Mouse (Mus musculus) ovary, adult 18-20 months (tissue): ENCODE measurements at regions not wholly inside any gene's neighbourhood (a gene's known extent, or its start where the extent isn't known, plus 50 kb on each side); places are given as distances from the start of the nearest gene placed in this dataset.
A peak's percentile ranks its signal among the peaks of the same experiment; 100 is the strongest.

Source experiments
- DNase-seq: peaks from one replicate; pipeline ENCODE4 v3.0.0; 2022; ENCODE audit warnings: low spot score, mixed read lengths

GRCm38 (mm10) chr1:35331602-35332339 is 482.0 kb downstream of the Plekhb2 start:
- no peak for DNase-seq

GRCm38 (mm10) chr1:35332340-35332684 is 482.5 kb downstream of the Plekhb2 start:
- no peak for DNase-seq

- no peak for DNase-seq
These were observed 487.9 kb downstream of the Plekhb2 start for GRCm38 (mm10) chr1:35337647-35338046.

GRCm38 (mm10) chr1:35338184-35338583 is 488.4 kb downstream of the Plekhb2 start:
- DNase-seq, result no peak

GRCm38 (mm10) chr1:35344539-35344938 is 494.8 kb downstream of the Plekhb2 start:
- DNase-seq, result no peak

- no peak for DNase-seq
These were observed 498.5 kb downstream of the Plekhb2 start for GRCm38 (mm10) chr1:35348294-35348693.

- DNase-seq, result no peak
These were observed 509.2 kb downstream of the Plekhb2 start for GRCm38 (mm10) chr1:35358981-35359380.

GRCm38 (mm10) chr1:35361465-35361864 is 511.7 kb downstream of the Plekhb2 start:
- no peak for DNase-seq

GRCm38 (mm10) chr1:35362836-35363235 is 513.1 kb downstream of the Plekhb2 start:
- no peak for DNase-seq

GRCm38 (mm10) chr1:35366559-35366958 is 516.8 kb downstream of the Plekhb2 start:
- DNase-seq, result no peak

GRCm38 (mm10) chr1:35372751-35373150 is 523.0 kb downstream of the Plekhb2 start:
- DNase-seq, result no peak

GRCm38 (mm10) chr1:35380633-35381385 is 531.0 kb downstream of the Plekhb2 start:
- no peak for DNase-seq

GRCm38 (mm10) chr1:35385430-35385829 is 535.7 kb downstream of the Plekhb2 start:
- peak; percentile 57 for DNase-seq

- DNase-seq, result no peak
These were observed 538.4 kb downstream of the Plekhb2 start for GRCm38 (mm10) chr1:35388181-35388580.

GRCm38 (mm10) chr1:35390371-35390770 is 540.6 kb downstream of the Plekhb2 start:
- DNase-seq, result no peak

GRCm38 (mm10) chr1:35390858-35391586 is 541.2 kb downstream of the Plekhb2 start:
- DNase-seq, result no peak

- DNase-seq, result no peak
These were observed 543.9 kb downstream of the Plekhb2 start for GRCm38 (mm10) chr1:35393550-35394118.

GRCm38 (mm10) chr1:35400674-35401359 is 551.0 kb downstream of the Plekhb2 start:
- no peak for DNase-seq

GRCm38 (mm10) chr1:35402995-35403394 is 553.2 kb downstream of the Plekhb2 start:
- no peak for DNase-seq

GRCm38 (mm10) chr1:35405418-35405817 is 555.6 kb downstream of the Plekhb2 start:
- DNase-seq, result no peak

- DNase-seq, result no peak
These were observed 565.9 kb downstream of the Plekhb2 start for GRCm38 (mm10) chr1:35415646-35416045.
